Mouse (Mus musculus) kidney, postnatal 14 days (tissue): Measurements from ENCODE around the gene Gatc.
A peak's percentile ranks its signal among the peaks of the same experiment; 100 is the strongest.
"Not testable (repeated sequence)": the region's sequence is repeated elsewhere in the genome, so short reads cannot be mapped to it uniquely, and the experiment has no call there.

Source experiments
- DNase-seq: peaks from one replicate; pipeline ENCODE4 v3.0.0; 2022; ENCODE audit warnings: mixed read lengths

Gatc gene

GRCm38 (mm10) chr5:115340577-115341313, at the start of gene Gatc, which contains the start of gene Triap1:
Gatc (minus strand) TSS chr5:115341178.
Triap1 (plus strand) TSS chr5:115341225.
- peak; percentile 92 for DNase-seq

GRCm38 (mm10) chr5:115378882-115379281, 37.9 kb upstream of the Gatc start:
- not testable (repeated sequence) for DNase-seq

GRCm38 (mm10) chr5:115375436-115375835, 34.5 kb upstream of the Gatc start:
- no peak for DNase-seq

DNA sequence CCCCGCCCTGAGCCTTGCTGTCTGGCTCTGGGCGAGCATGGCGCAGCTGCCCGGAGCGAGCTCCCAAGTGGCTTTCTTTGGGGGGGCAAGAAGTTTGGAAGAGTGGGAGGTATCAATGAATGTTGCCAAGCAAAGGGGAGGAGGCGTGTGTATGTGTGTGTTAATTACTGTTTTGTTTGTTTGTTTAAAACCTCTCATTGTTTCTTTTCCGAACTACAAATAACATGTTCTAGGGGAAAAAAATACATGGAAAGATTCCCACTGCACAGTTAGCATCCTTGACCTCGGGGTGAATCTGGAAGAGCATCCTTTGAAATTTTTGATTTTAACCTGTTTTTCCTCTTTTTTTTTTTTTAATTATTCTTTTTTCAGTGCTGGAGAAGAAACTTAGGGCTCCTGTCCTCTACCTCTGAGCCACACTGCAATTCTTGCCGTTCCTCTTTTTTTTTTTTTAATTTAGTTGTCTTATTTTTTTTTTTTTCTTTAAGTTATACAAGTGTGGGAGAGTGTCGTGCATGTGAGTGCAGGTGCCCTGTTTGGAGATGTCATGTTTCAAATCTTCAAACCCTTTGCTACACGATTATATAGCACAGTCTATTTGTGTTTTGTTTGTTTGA, 33.3 kb upstream of the Gatc start:
- DNase-seq: no peak

DNA sequence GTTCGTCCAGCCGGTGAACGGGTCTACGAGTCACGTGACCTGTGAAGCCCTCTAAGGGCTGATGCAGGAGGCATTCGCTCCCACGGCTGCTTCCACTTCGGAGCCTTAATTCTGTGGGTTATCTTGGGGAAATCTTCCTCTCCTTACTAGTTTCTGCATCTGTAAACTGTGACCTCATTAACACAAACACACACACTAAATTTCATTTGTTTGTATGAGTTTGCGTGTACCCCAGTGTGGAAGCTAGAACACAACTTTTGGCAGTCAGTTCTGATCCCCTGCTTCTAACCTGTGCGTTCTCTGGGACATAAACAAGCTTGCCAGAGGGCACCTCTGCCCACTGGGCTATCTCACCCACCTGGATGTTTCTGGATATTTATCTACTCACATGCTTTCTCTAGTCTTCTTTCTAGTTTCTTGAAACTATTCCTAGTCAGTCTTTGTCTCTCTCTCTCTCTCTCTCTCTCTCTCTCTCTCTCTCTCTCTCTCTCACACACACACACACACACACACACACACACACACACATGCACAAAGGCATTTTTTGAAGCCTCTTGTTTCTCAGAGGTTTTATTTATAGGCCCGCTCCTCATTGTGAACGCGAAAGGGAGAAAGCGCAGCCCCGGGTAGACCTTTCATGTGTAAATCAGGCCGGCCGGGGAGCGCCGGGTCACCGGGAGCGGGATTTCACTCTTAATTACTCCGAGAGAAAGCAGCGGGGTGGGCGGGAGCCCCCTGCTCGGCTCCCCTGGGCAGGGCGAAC, 32.6 kb upstream of the Gatc start:
- DNase-seq: peak; percentile 27

GRCm38 (mm10) chr5:115371736-115372135, 30.8 kb upstream of the Gatc start:
- peak; percentile 41 for DNase-seq

- no peak for DNase-seq
Measured at GRCm38 (mm10) chr5:115364782-115365181, 23.8 kb upstream of the Gatc start.

GRCm38 (mm10) chr5:115362819-115363714, 22.1 kb upstream of the Gatc start:
- DNase-seq: no peak

DNA sequence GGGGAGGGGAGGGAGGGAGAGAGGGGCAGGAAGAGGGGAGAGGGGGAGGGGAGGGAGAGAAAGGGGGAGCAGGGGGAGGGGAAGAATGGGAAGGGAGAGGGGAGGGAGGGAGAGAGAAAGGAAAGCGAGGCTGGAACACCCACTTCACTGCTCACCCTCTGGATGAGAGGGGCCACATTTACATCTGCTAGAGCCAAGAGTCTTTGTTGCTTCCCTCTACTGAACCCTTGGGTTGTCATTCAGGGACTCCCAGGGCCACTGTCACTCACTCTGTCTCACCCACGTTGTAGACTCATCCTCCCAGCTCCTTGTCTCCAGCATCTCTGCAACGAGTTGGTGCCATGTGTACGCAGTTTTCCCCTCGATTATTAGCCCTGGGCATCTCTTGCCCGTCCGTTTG, 21.2 kb upstream of the Gatc start:
- DNase-seq: no peak

GRCm38 (mm10) chr5:115359851-115360372, 18.9 kb upstream of the Gatc start:
- no peak for DNase-seq

GRCm38 (mm10) chr5:115359438-115359837, 18.5 kb upstream of the Gatc start:
- no peak for DNase-seq

DNA sequence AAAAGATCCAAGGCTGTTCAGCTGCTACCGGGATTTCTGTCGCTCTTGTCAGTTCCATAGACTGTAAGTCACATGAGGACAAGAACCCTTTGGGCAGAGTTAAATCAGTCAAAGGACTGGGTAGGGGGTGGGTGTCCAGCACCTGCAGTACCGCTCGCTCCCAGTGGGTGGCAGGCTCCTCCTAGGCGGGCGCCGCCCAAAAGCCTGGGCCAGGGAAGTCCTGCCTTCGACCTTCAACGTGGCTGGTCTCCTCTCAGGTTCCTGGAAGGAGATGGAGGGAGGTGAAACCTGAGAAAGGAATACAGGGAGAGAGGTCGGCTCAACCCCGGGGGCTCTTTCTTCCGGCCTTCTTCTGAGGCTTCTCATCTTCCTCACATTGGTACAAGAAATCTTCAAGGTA, 17.9 kb upstream of the Gatc start:
- DNase-seq: peak; percentile 88

DNA sequence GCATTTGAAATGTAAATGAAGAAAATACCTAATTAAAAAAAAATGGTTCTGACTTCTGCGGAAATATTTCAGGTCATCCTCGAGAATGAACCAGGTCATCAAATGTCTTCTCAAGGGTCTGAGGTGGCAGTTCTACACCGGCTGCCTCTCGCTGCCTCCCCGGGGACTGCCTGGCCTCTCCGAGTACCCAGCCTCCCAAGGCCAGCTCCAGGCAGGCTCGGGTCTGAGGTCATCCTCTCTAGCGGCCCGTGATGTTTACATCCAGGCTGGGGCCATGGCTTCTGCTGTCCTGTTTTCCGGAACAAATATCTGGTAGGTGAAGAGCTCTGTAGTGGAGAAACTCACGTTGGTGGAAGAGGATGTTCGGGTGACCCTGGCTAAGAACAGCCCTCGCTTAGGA, 14.1 kb upstream of the Gatc start:
- no peak for DNase-seq

DNA sequence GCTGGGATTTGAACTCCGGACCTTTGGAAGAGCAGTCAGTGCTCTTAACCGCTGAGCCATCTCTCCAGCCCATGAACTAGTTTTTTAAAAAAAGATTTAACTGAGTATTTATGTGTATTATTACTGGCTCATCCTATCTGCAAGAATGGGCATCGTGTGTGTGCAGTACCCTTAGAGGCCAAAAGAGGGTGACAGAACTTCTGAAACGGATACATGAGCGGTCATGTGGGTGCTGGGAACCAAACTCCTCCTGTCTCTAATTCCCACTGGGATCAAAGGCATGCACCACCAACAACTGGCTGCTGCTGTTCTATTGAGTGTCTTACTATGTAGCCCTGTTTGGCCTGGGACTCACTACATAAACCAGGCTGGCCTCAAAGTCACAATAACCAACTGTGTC, 10.4 kb upstream of the Gatc start:
- no peak for DNase-seq

DNA sequence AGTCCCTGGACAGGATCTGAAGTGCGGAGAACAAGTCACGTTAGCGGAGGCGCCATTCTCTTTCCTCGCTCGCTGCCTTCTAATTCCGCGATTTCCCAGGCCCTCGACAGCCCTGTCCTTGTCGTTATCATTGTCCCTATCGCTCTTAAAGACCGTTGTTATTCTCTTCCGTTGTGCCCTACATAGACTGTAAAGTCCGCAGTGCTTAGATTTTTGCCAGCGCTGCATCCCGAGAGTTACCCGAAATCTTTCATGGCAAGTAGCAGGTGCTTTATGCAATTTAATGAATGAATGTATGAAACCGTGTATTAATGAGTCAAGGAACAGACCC, 8.2 kb upstream of the Gatc start:
- no peak for DNase-seq

GRCm38 (mm10) chr5:115348546-115349224, 7.7 kb upstream of the Gatc start, which contains the start of gene Cox6a1:
Cox6a1 (minus strand) TSS chr5:115348981.
- DNase-seq: peak; percentile 100

- peak; percentile 89 for DNase-seq
Measured at GRCm38 (mm10) chr5:115347564-115347963, 6.6 kb upstream of the Gatc start.

- DNase-seq: no peak
Measured at GRCm38 (mm10) chr5:115341314-115342165, 562 bp upstream of the Gatc start.

DNA sequence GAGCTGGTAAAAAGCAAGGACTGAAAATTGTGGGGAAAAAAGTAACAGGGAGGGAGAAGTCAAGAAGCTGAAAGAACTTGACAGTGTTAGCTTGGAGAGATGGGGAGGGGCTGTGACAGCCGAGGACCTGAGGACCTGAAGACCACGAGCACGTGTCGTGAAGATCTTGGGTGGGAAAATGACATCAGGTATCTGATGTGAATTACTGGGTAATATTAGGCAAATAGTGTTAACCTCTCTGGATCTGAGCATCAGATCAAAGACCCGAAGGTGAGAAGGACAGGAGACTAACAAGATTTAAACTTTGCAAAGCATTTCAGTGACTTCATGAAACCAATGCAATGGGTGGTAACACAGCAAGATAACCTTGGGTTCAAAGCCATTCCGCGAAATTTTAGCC, 971 bp downstream of the Gatc start:
- no peak for DNase-seq

GRCm38 (mm10) chr5:115333626-115334025, 7.4 kb downstream of the Gatc start:
- DNase-seq: no peak

GRCm38 (mm10) chr5:115330955-115331354, 10.0 kb downstream of the Gatc start:
- DNase-seq: no peak
